Mouse (Mus musculus) c-Kit-positive CD71-negative TER-119-negative erythroid progenitor cells, embryonic 14.5 days (primary cell): ENCODE data around the gene Arhgef18.

Source experiments
- DNase-seq: peaks from one replicate; pipeline ENCODE4 v3.0.0-alpha.2; 2013; ENCODE audit warnings: low read depth

The Arhgef18 gene

GRCm38 (mm10) chr8:3395246-3395645, 2.4 kb downstream of the Arhgef18 start:
- no peak for DNase-seq

- DNase-seq, result no peak
These were observed 4.8 kb downstream of the Arhgef18 start for GRCm38 (mm10) chr8:3397597-3397996.

- no peak for DNase-seq
These were observed 7.7 kb downstream of the Arhgef18 start for GRCm38 (mm10) chr8:3400509-3400908.

GRCm38 (mm10) chr8:3407417-3407816, 14.6 kb downstream of the Arhgef18 start:
- DNase-seq, result no peak

GRCm38 (mm10) chr8:3411085-3411484, 18.3 kb downstream of the Arhgef18 start:
- DNase-seq, result no peak

GRCm38 (mm10) chr8:3411901-3412301, 19.1 kb downstream of the Arhgef18 start:
- no peak for DNase-seq

GRCm38 (mm10) chr8:3412816-3413215, 20.0 kb downstream of the Arhgef18 start:
- DNase-seq, result no peak

- DNase-seq, result no peak
These were observed 21.9 kb downstream of the Arhgef18 start for GRCm38 (mm10) chr8:3414639-3415190.

- no peak for DNase-seq
These were observed 22.5 kb downstream of the Arhgef18 start for GRCm38 (mm10) chr8:3415259-3415658.

GRCm38 (mm10) chr8:3415661-3416060, 22.9 kb downstream of the Arhgef18 start:
- DNase-seq, result no peak

- DNase-seq, result no peak
These were observed 24.0 kb downstream of the Arhgef18 start for GRCm38 (mm10) chr8:3416846-3417245.

GRCm38 (mm10) chr8:3417455-3417854, 24.6 kb downstream of the Arhgef18 start:
- no peak for DNase-seq

- DNase-seq, result no peak
These were observed 25.3 kb downstream of the Arhgef18 start for GRCm38 (mm10) chr8:3418101-3418500.

- no peak for DNase-seq
These were observed 27.4 kb downstream of the Arhgef18 start for GRCm38 (mm10) chr8:3420105-3420706.

- no peak for DNase-seq
These were observed 28.7 kb downstream of the Arhgef18 start for GRCm38 (mm10) chr8:3421507-3421906.

GRCm38 (mm10) chr8:3425217-3425616, 32.4 kb downstream of the Arhgef18 start:
- DNase-seq, result no peak

- DNase-seq, result no peak
These were observed 33.4 kb downstream of the Arhgef18 start for GRCm38 (mm10) chr8:3426211-3426610.

GRCm38 (mm10) chr8:3428426-3428825, 35.6 kb downstream of the Arhgef18 start:
- no peak for DNase-seq

GRCm38 (mm10) chr8:3429966-3430365, 37.2 kb downstream of the Arhgef18 start:
- no peak for DNase-seq

GRCm38 (mm10) chr8:3431113-3431512, 38.3 kb downstream of the Arhgef18 start:
- DNase-seq, result no peak

GRCm38 (mm10) chr8:3436492-3436891, 43.7 kb downstream of the Arhgef18 start:
- no peak for DNase-seq

GRCm38 (mm10) chr8:3439510-3439909, 46.7 kb downstream of the Arhgef18 start:
- DNase-seq, result no peak

GRCm38 (mm10) chr8:3449226-3449625, 56.4 kb downstream of the Arhgef18 start:
- no peak for DNase-seq

GRCm38 (mm10) chr8:3450670-3451069, 57.9 kb downstream of the Arhgef18 start:
- peak; percentile 38 for DNase-seq
